Mouse (Mus musculus) stomach, postnatal 0 days (tissue): Measurements from ENCODE around the gene Olfr730. TPM values are rescaled to one million over a fixed set of nuclear protein-coding genes. Genes with fewer than 3 reads are reported as not detected.

Source experiments
- ATAC-seq: fragments of 200-750 bp; cut with Nextera tagmentation; 2 replicates; pipeline ENCODE4 v1.8.0; 2017; ENCODE audit not compliant: low FRiP score, low TSS enrichment
- DNase-seq: peaks from one replicate; pipeline ENCODE4 v3.0.0-alpha.2; 2016; ENCODE audit warnings: low spot score
- H3K27ac ChIP-seq: fragments of 300-500 bp; sonication (generic); replicated peaks from 2 replicates; pipeline ENCODE4 v1.5.1; 2014; ENCODE audit warnings: mild to moderate bottlenecking, control low read depth
- H3K27me3 ChIP-seq: fragments of 300-500 bp; sonication (generic); 2 replicates; pipeline ENCODE4 v1.6.1; 2014; ENCODE audit warnings: low read length; ENCODE audit not compliant: control insufficient read depth, insufficient read depth
- H3K36me3 ChIP-seq: fragments of 300-500 bp; sonication (generic); 2 replicates; pipeline ENCODE4 v1.6.1; 2014; ENCODE audit warnings: low read length, mixed read lengths; ENCODE audit not compliant: control insufficient read depth, insufficient read depth
- H3K4me1 ChIP-seq: fragments of 300-500 bp; sonication (generic); replicated peaks from 2 replicates; pipeline ENCODE4 v1.6.1; 2014; ENCODE audit warnings: antibody characterized with exemption; ENCODE audit not compliant: control insufficient read depth, insufficient read depth
- H3K4me2 ChIP-seq: fragments of 300-500 bp; sonication (generic); replicated peaks from 2 replicates; pipeline ENCODE4 v1.6.1; 2014; ENCODE audit warnings: low read depth, mild to moderate bottlenecking, control low read depth, moderate library complexity
- H3K4me3 ChIP-seq: fragments of 300-500 bp; sonication (generic); 2 replicates; pipeline ENCODE4 v1.5.1; 2014; ENCODE audit warnings: low read depth, low read length, control low read depth
- H3K9ac ChIP-seq: fragments of 300-500 bp; sonication (generic); 2 replicates; pipeline ENCODE4 v1.6.1; 2014; ENCODE audit warnings: mild to moderate bottlenecking, low read length, control low read depth, mixed read lengths
- H3K9me3 ChIP-seq: fragments of 300-500 bp; sonication (generic); 2 replicates; pipeline ENCODE4 v1.6.1; 2016; ENCODE audit warnings: low read length; ENCODE audit not compliant: control insufficient read depth
- CTCF ChIP-seq: IDR thresholded peaks from 2 replicates; pipeline ENCODE4 v1.5.1; 2016; ENCODE audit warnings: antibody characterized with exemption, low read depth, mild to moderate bottlenecking, moderate library complexity
- EP300 ChIP-seq: optimal IDR thresholded peaks from 2 replicates; pipeline ENCODE3; 2016; ENCODE audit warnings: antibody characterized with exemption
- WGBS: fragments of 180-500 bp; shearing (Covaris S2); extraction: QIAGEN DNeasy Blood & Tissue Kit; methylation state at CpG from one replicate; pipeline ENCODE4 v1.1.7; 2014; 5-methylcytosine and 5-hydroxymethylcytosine counted together
- polyA plus RNA-seq: library from polyadenylated mRNA; unstranded; fragments of >200 nt; fragmentation: Nextera tagmentation; extraction: Ambion mirVana; gene quantifications from 2 replicates; pipeline ENCODE4 v1.2.1, GENCODE M21; 2015

Gene Olfr730
- not detected in 2 replicates for polyA plus RNA-seq

DNA sequence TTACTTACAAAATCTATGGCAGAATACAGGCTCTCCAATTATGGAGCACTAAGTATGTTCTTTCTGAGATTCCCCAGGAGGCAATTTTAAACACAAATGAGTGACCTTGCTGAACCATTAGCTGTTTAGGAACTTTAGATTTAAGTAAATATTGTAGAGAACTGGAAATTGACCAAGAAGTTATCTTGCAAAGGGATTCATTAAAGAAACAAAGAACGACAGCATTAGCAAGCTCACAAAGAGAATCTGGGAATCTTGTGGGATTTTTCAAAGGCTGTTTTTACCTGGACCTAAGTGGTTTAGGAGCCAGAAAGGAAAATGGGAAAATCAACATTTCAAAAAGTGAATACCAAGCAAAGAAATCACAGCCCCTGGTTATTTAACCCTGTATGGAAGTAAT is at the start of gene Olfr730:
Gene Olfr730 (minus strand): TSS at position 101 of the 400 bp plus-strand sequence.
- H3K9me3 ChIP-seq: no peaks in the 10 kb centered on the region
- H3K4me3 ChIP-seq: no peak within 1 kb of the TSS
- H3K4me2 ChIP-seq: no peak within 1 kb of the TSS
- H3K9ac ChIP-seq: no peak within 1 kb of the TSS
- H3K36me3 ChIP-seq: no peaks in the 10 kb centered on the region
- WGBS: 31% methylated on average over 1 of the region's 1 CpGs
- no peaks in the 10 kb centered on the region for H3K4me1 ChIP-seq
- ATAC-seq (no peak), DNase-seq (no peak)
- no peaks in the 10 kb centered on the region for H3K27me3 ChIP-seq
- TF ChIP-seq EP300 (no peak), CTCF (no peak)
- H3K27ac ChIP-seq: no peak within 1 kb of the TSS

DNA sequence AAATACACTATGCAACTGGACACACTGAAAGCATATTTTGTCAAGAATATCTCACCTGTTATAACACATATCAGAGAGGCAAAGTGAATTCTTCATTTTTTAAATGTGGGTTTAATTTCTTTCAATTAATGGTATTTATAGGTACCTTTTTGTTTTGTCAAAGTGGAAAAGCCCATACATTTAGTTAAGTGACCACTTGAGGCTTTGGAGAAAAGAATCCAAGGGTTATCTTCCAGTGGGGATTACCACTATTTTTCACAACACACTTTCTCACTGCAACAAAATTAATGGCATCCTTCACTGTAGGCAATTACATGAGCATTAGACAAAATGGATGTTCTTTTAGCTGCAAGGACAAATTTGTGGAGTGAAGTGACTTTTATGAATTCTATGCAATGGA is 35.2 kb downstream of the Olfr730 start, which contains the start of gene Olfr729:
Gene Olfr729 (minus strand): TSS at position 101 of the 400 bp plus-strand sequence.
- TF ChIP-seq CTCF: no peak
- no peak for TF ChIP-seq EP300
- Histone ChIP-seq H3K36me3 (no peaks in the 10 kb centered on the region), H3K9me3 (no peaks in the 10 kb centered on the region), H3K4me1 (no peaks in the 10 kb centered on the region), H3K27me3 (no peaks in the 10 kb centered on the region), H3K27ac (no peak within 1 kb of the TSS), H3K4me3 (no peak within 1 kb of the TSS), H3K9ac (no peak within 1 kb of the TSS), H3K4me2 (no peak within 1 kb of the TSS)
- ATAC-seq (no peak), DNase-seq (no peak)

DNA sequence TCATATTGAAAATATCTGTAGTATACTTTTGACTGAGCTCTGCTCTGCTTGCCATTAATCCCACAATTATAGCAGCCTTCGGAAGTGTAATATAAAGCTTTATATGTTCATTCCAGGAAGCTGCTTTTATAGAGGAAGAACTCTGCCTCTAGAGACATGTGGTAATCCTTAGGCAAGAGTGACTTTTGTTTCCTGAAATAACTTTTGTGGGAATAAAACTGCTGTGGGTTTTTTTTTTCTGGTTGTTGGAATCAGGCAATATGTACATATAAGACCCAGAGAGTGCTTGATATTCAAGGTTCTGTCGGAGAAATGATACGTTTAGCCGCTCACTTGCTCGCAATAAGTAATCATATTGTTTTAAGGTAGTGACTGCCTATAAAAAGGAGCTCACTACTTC is 45.4 kb downstream of the Olfr730 start, which contains the start of gene Olfr728:
Gene Olfr728 (minus strand): TSS at position 101 of the 400 bp plus-strand sequence.
- DNase-seq (no peak), ATAC-seq (no peak)
- H3K27ac ChIP-seq: no peak within 1 kb of the TSS
- no peaks in the 10 kb centered on the region for H3K27me3 ChIP-seq
- H3K36me3 ChIP-seq: no peaks in the 10 kb centered on the region
- no peak within 1 kb of the TSS for H3K4me3 ChIP-seq
- WGBS: 89% methylated on average over 5 of the region's 5 CpGs
- H3K9ac ChIP-seq: no peak within 1 kb of the TSS
- no peak within 1 kb of the TSS for H3K4me2 ChIP-seq
- H3K9me3 ChIP-seq: no peaks in the 10 kb centered on the region
- TF ChIP-seq EP300 (no peak), CTCF (no peak)
- no peaks in the 10 kb centered on the region for H3K4me1 ChIP-seq

Other genes starting within 250 kb of the Olfr730 start
- not detected in 2 replicates for gene Olfr724, start 224.9 kb downstream of the Olfr730 start, polyA plus RNA-seq
- not detected in 2 replicates for gene Olfr725, start 147.8 kb downstream of the Olfr730 start, polyA plus RNA-seq
- not detected in 2 replicates for gene Olfr726, start 97.2 kb downstream of the Olfr730 start, polyA plus RNA-seq
- not detected in 2 replicates for gene Olfr727, start 65.0 kb downstream of the Olfr730 start, polyA plus RNA-seq
- 0.04 TPM in 1 of 2 replicates, not detected in the other for gene Olfr728, start 45.5 kb downstream of the Olfr730 start, polyA plus RNA-seq
- not detected in 2 replicates for gene Olfr729, start 35.3 kb downstream of the Olfr730 start, polyA plus RNA-seq
- gene Olfr731, start 53.7 kb upstream of the Olfr730 start, polyA plus RNA-seq: not detected in 2 replicates
- gene Olfr732, start 96.0 kb upstream of the Olfr730 start, polyA plus RNA-seq: not detected in 2 replicates
- gene Olfr733, start 113.3 kb upstream of the Olfr730 start, polyA plus RNA-seq: not detected in 2 replicates
- gene Olfr734, start 138.6 kb upstream of the Olfr730 start, polyA plus RNA-seq: not detected in 2 replicates
- gene Olfr735, start 160.7 kb upstream of the Olfr730 start, polyA plus RNA-seq: not detected in 2 replicates
- gene Tlr11, start 169.7 kb upstream of the Olfr730 start, polyA plus RNA-seq: 0.04 TPM in 1 of 2 replicates, not detected in the other
- gene Olfr736, start 193.0 kb upstream of the Olfr730 start, polyA plus RNA-seq: not detected in 2 replicates
- not detected in 2 replicates for gene Olfr738, start 219.4 kb upstream of the Olfr730 start, polyA plus RNA-seq
- gene Olfr739, start 230.4 kb upstream of the Olfr730 start, polyA plus RNA-seq: not detected in 2 replicates